Mouse (Mus musculus) hindbrain, embryonic 15.5 days (tissue): ENCODE results near the gene Tprn. TPM values are rescaled to one million over a fixed set of nuclear protein-coding genes. Genes with fewer than 3 reads are reported as not detected.

ENCODE experiments used
- ATAC-seq: fragments of 200-750 bp; cut with Nextera tagmentation; 2 replicates; pipeline ENCODE4 v1.8.0; 2017; ENCODE audit warnings: low read depth, moderate number of reproducible peaks, moderate TSS enrichment; ENCODE audit not compliant: low FRiP score
- H3K27ac ChIP-seq: fragments of 300-500 bp; sonication (generic); replicated peaks from 2 replicates; pipeline ENCODE4 v1.5.1; 2015; ENCODE audit warnings: mild to moderate bottlenecking, inconsistent platforms
- H3K27me3 ChIP-seq: fragments of 300-500 bp; sonication (generic); 2 replicates; pipeline ENCODE4 v1.6.1; 2015; ENCODE audit warnings: control low read depth, inconsistent platforms
- H3K36me3 ChIP-seq: fragments of 300-500 bp; sonication (generic); 2 replicates; pipeline ENCODE4 v1.6.1; 2015; ENCODE audit warnings: control low read depth, inconsistent platforms
- H3K4me1 ChIP-seq: fragments of 300-500 bp; sonication (generic); replicated peaks from 2 replicates; pipeline ENCODE4 v1.6.1; 2015; ENCODE audit warnings: control low read depth, inconsistent platforms
- H3K4me2 ChIP-seq: fragments of 300-500 bp; sonication (generic); 2 replicates; pipeline ENCODE4 v1.6.1; 2015; ENCODE audit warnings: moderate library complexity, mild to moderate bottlenecking, inconsistent platforms
- H3K4me3 ChIP-seq: fragments of 300-500 bp; sonication (generic); 2 replicates; pipeline ENCODE4 v1.5.1; 2015; ENCODE audit warnings: mild to moderate bottlenecking, inconsistent platforms
- H3K9ac ChIP-seq: fragments of 300-500 bp; sonication (generic); 2 replicates; pipeline ENCODE4 v1.6.1; 2015; ENCODE audit warnings: inconsistent platforms
- H3K9me3 ChIP-seq: fragments of 300-500 bp; sonication (generic); 2 replicates; pipeline ENCODE4 v1.6.1; 2016; ENCODE audit warnings: control low read depth, inconsistent platforms
- WGBS: fragments of 180-500 bp; shearing (Covaris S2); methylation state at CpG from one replicate; pipeline ENCODE4 v1.1.7; 2015; 5-methylcytosine and 5-hydroxymethylcytosine counted together
- polyA plus RNA-seq: library from polyadenylated mRNA; unstranded; fragments of >200 nt; fragmentation: Nextera tagmentation; extraction: Ambion mirVana; gene quantifications from 2 replicates; pipeline ENCODE4 v1.2.1, GENCODE M21; 2015

Gene Tprn
- polyA plus RNA-seq, 1 experiment from 2014 or later = 21.5 TPM

DNA sequence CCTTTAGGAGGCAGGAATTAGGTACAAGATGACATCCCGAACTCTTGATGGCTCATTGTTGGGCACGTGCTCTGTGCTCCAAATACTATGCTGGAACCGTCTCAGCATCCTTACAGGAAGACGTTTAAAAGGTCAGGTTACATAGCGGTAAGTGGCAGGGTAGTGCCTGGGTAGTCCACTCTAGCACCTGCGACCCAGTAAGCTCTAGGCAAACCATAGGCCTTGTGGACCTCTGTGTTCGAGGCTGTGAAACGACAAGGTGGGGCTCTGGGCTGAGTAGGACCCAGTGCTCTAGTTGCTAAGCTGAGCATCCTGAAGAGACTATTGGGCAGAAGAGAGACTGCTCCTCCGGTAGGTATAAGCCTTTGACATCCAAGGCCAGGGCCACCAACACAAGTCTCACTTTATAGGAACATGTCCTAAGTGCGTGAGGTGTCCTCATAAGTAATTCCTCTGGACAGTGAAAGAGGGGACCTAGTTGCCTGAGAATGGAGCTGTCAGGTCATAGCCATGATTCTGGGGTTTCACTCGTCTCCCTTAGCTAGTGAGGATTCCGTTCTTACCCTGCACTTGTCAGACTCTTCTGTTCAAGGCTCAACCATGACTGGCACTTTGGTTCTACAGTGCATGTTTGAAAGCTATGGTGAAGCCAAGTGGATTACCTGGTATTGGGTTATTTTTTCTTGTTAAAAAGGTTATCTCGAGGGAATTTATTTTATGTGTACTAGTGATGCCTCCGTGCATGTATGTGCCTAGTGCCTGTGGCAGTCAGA, 43.4 kb downstream of the Tprn start:
- Histone ChIP-seq H3K4me1 (peaks cover 12% of the 10 kb centered on the region), H3K9ac (peak overlapping the region; percentile 49), H3K27ac (peak overlapping the region; percentile 63; the same call in 1 of the 2 replicates), H3K4me2 (peak overlapping the region; percentile 69), H3K9me3 (no peaks in the 10 kb centered on the region), H3K4me3 (peak overlapping the region; percentile 42), H3K27me3 (peaks cover 51% of the 10 kb centered on the region), H3K36me3 (peaks cover 31% of the 10 kb centered on the region)
- WGBS = 51% methylated on average over 14 of the region's 14 CpGs
- ATAC-seq = peak; percentile 55; the same call in 1 of the 2 replicates

GRCm38 (mm10) chr2:25310180-25310579, 47.8 kb downstream of the Tprn start:
- H3K27me3 ChIP-seq = peaks cover 81% of the 10 kb centered on the region
- H3K9me3 ChIP-seq = no peaks in the 10 kb centered on the region
- WGBS = 53% methylated on average over 10 of the region's 10 CpGs
- peaks cover 53% of the 10 kb centered on the region for H3K36me3 ChIP-seq
- H3K4me1 ChIP-seq = peaks cover 4% of the 10 kb centered on the region
- no peak overlapping the region for H3K9ac ChIP-seq
- no peak overlapping the region for H3K4me3 ChIP-seq
- no peak overlapping the region for H3K27ac ChIP-seq
- H3K4me2 ChIP-seq = no peak overlapping the region
- ATAC-seq = no peak

- WGBS = 7% methylated on average over 21 of the region's 22 CpGs
- no peaks in the 10 kb centered on the region for H3K4me1 ChIP-seq
Measured at GRCm38 (mm10) chr2:25310969-25311368, 48.6 kb downstream of the Tprn start.

DNA sequence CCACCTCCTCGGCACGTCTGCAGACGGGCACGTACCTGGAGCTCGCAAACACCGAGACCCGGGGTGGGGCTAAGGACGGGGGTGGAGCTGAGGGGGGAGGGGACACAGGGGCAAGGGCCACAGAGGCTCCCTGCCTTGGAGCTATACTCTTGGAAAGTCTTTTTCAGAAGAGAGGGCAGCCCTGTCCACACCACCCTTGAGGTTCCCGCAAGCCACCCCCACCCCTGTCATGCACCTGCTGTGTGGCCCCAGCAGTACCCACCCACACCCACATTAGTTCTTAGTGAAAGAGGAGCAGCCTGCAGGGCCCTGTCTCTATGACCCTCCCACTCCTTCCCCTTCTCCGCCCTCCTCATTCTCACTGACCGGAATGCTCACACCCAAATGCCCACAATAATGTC, 49.1 kb downstream of the Tprn start:
- H3K36me3 ChIP-seq = peaks cover 62% of the 10 kb centered on the region
- H3K9me3 ChIP-seq = no peaks in the 10 kb centered on the region
- WGBS = 12% methylated on average over 11 of the region's 11 CpGs
- peak; percentile 24; the same call in 1 of the 2 replicates for ATAC-seq
- peaks cover 94% of the 10 kb centered on the region for H3K27me3 ChIP-seq
- H3K9ac ChIP-seq = no peak overlapping the region
- H3K4me2 ChIP-seq = no peak overlapping the region
- no peak overlapping the region for H3K27ac ChIP-seq
- H3K4me3 ChIP-seq = no peak overlapping the region
- peaks cover 3% of the 10 kb centered on the region for H3K4me1 ChIP-seq

More at GRCm38 (mm10) chr2:25310969-25311368, 48.6 kb downstream of the Tprn start:
- ATAC-seq = no peak; the same call in 1 of the 2 replicates
- Histone ChIP-seq H3K9me3 (no peaks in the 10 kb centered on the region), H3K36me3 (peaks cover 61% of the 10 kb centered on the region), H3K27ac (no peak overlapping the region), H3K4me3 (no peak overlapping the region), H3K4me2 (no peak overlapping the region), H3K27me3 (peaks cover 89% of the 10 kb centered on the region), H3K9ac (no peak overlapping the region)

DNA sequence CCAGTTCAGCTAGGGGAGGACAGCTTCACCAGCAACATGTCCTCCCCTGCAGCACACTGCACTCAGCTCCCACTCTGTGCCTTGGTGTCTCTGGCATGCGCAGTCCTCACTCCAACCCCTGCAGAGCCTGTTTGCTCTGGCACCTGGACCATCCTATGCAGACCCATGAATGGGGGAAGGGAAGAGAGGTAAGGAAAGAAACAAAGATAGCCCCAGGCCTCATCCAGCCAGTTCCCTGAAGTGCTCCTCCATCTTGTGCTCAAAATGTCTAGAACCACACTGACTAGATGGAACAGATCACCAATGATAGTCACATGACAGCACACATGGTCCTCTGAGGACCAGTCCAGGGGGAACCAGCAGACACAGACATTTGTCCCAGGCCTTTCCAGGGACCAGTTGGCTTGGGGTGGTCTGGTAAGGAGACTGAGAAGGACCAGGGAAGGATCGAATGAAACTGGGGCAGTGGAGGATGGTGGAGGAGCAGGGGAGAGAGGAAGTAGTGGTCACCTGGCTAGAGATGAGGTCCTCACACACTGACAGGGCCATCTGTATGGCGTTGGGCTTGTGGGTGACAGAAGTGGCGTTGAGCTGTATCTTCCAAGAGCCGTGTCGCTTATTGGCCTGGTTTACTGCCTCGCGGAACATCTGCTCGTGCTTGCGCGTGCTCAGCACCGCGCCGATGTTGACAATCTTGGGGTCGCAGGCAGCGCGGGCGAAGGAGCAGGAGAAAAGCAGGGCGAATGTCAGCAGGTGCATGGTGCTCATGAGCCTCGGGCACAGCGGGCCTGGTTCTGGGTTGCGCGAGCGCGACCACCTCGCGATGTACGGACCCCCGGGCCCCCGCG, 55.9 kb downstream of the Tprn start:
- Histone ChIP-seq H3K36me3 (peaks cover 25% of the 10 kb centered on the region), H3K4me1 (peaks cover 27% of the 10 kb centered on the region), H3K4me2 (peak overlapping the region; percentile 64), H3K4me3 (peak overlapping the region; percentile 64), H3K9me3 (no peaks in the 10 kb centered on the region), H3K9ac (peak overlapping the region; percentile 56), H3K27ac (peak overlapping the region; percentile 87), H3K27me3 (peaks cover 43% of the 10 kb centered on the region)
- WGBS = 3% methylated on average over 31 of the region's 31 CpGs
- ATAC-seq = peak; percentile 78

DNA sequence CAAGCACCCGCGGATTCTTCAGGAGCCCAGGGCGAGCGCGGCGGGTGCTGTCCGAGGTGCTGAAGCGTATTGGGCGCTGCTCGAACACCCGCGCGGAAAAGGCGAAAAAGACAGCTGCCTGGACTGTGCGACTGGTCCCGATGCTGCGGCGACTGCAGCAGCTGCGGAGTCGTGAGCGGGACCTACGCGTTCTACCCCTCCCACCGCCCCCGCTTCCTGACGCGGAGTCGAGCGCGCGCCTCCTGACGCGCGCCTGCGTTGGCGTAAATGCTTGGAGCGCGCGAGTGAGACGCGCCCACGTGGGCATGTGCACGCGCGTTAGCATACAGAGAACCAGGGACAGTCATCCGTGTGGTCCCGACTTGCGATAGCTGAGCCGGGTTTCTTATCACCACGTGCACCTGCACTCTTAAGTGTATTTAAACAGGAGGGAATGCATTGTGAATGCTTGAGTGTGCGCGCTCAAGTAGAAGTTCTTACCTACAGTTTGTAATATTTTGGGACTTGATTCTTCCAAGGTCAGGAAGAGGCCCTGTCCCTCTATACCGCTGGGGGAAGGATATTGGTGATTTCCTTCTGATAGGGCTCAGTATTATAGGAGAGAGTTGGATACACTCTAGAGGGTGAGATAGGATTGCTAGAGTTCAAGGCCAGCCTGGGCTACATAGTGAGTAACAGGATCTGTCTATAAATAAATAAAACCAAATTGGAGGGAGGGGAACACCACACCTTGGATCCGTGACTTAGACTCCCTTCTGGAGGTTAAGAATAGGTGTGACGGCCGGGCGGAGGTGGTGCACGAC, 56.8 kb downstream of the Tprn start, which contains the start of gene Grin1:
Gene Grin1, minus strand, starts transcription at position 217 of the 803 bp plus-strand sequence.
- Histone ChIP-seq H3K9ac (peak within 1 kb of the TSS; percentile 56), H3K27me3 (peaks cover 34% of the 10 kb centered on the region), H3K4me3 (peak within 1 kb of the TSS; percentile 64), H3K9me3 (no peaks in the 10 kb centered on the region), H3K36me3 (peaks cover 18% of the 10 kb centered on the region), H3K27ac (peak within 1 kb of the TSS; percentile 87), H3K4me1 (peaks cover 27% of the 10 kb centered on the region), H3K4me2 (peak within 1 kb of the TSS; percentile 64)
- peak; percentile 87 for ATAC-seq
- 8% methylated on average over 58 of the region's 58 CpGs for WGBS

Other genes with a start within 250 kb of the Tprn start
- gene Nsmf, start 208.3 kb upstream of the Tprn start, polyA plus RNA-seq = 166 and 188 TPM in 2 replicates
- 0.12 TPM in 1 of 2 replicates, not detected in the other for gene Entpd8, start 182.3 kb upstream of the Tprn start, polyA plus RNA-seq
- not detected in 2 replicates for gene Noxa1, start 167.5 kb upstream of the Tprn start, polyA plus RNA-seq
- 18.9 and 20.2 TPM in 2 replicates for gene Nrarp, start 81.9 kb upstream of the Tprn start, polyA plus RNA-seq
- gene Tor4a, start 65.7 kb upstream of the Tprn start, polyA plus RNA-seq = 1.9 and 2.3 TPM in 2 replicates
- gene Nelfb, start 51.1 kb upstream of the Tprn start, polyA plus RNA-seq = 108 and 112 TPM in 2 replicates
- not detected in 2 replicates for gene Stpg3, start 48.0 kb upstream of the Tprn start, polyA plus RNA-seq
- 0.70 and 0.72 TPM in 2 replicates for gene Fam166a, start 43.9 kb upstream of the Tprn start, polyA plus RNA-seq
- 444 and 468 TPM in 2 replicates for gene Tubb4b, start 37.9 kb upstream of the Tprn start, polyA plus RNA-seq
- not detected in 2 replicates for gene Slc34a3, start 28.3 kb upstream of the Tprn start, polyA plus RNA-seq
- not detected in 2 replicates for gene Rnf224, start 25.8 kb upstream of the Tprn start, polyA plus RNA-seq
- 145 and 177 TPM in 2 replicates for gene Rnf208, start 20.4 kb upstream of the Tprn start, polyA plus RNA-seq
- 0.23 TPM in 1 of 2 replicates, not detected in the other for gene Cysrt1, start 20.2 kb upstream of the Tprn start, polyA plus RNA-seq
- gene AL732309.1, start 15.8 kb upstream of the Tprn start, polyA plus RNA-seq = 4.9 and 6.3 TPM in 2 replicates
- gene Tmem203, start 7.2 kb upstream of the Tprn start, polyA plus RNA-seq = 13.4 and 13.8 TPM in 2 replicates
- gene Ssna1, start 9.8 kb downstream of the Tprn start, polyA plus RNA-seq = 171 and 183 TPM in 2 replicates
- gene Anapc2, start 9.9 kb downstream of the Tprn start, polyA plus RNA-seq = 139 and 143 TPM in 2 replicates
- not detected in 2 replicates for gene Tmem210, start 25.5 kb downstream of the Tprn start, polyA plus RNA-seq
- gene Lrrc26, start 27.3 kb downstream of the Tprn start, polyA plus RNA-seq = 0.18 TPM in 1 of 2 replicates, not detected in the other
- 58.4 and 61.3 TPM in 2 replicates for gene Grin1, start 56.6 kb downstream of the Tprn start, polyA plus RNA-seq
- 43.6 and 45.2 TPM in 2 replicates for gene Man1b1, start 69.7 kb downstream of the Tprn start, polyA plus RNA-seq
- 24.4 and 24.9 TPM in 2 replicates for gene Dpp7, start 93.7 kb downstream of the Tprn start, polyA plus RNA-seq
- gene Uap1l1, start 103.1 kb downstream of the Tprn start, polyA plus RNA-seq = 5.1 and 6.4 TPM in 2 replicates
- 11.8 and 13.8 TPM in 2 replicates for gene Sapcd2, start 109.7 kb downstream of the Tprn start, polyA plus RNA-seq
- gene Entpd2, start 133.3 kb downstream of the Tprn start, polyA plus RNA-seq = 3.7 and 7.0 TPM in 2 replicates
- gene Npdc1, start 136.7 kb downstream of the Tprn start, polyA plus RNA-seq = 424 and 493 TPM in 2 replicates
- gene Fut7, start 160.6 kb downstream of the Tprn start, polyA plus RNA-seq = 0.08 TPM in 1 of 2 replicates, not detected in the other
- 15.0 and 15.1 TPM in 2 replicates for gene Abca2, start 166.1 kb downstream of the Tprn start, polyA plus RNA-seq
- gene Clic3, start 194.2 kb downstream of the Tprn start, polyA plus RNA-seq = 3.7 and 4.3 TPM in 2 replicates
- gene Paxx, start 198.5 kb downstream of the Tprn start, polyA plus RNA-seq = 109 and 119 TPM in 2 replicates
- 647 and 983 TPM in 2 replicates for gene Ptgds, start 207.4 kb downstream of the Tprn start, polyA plus RNA-seq
- gene Lcn12, start 231.3 kb downstream of the Tprn start, polyA plus RNA-seq = not detected in 2 replicates
- gene Fbxw5, start 238.1 kb downstream of the Tprn start, polyA plus RNA-seq = 120 and 143 TPM in 2 replicates
- 5.8 and 6.1 TPM in 2 replicates for gene C8g, start 239.1 kb downstream of the Tprn start, polyA plus RNA-seq